Mouse (Mus musculus): ENCODE data around the gene Ceacam20. TPM values are rescaled to one million over a fixed set of nuclear protein-coding genes. Genes with fewer than 3 reads are reported as not detected.

Ceacam20 gene
- polyA plus RNA-seq, 1 experiment: 1.6 TPM

DNA sequence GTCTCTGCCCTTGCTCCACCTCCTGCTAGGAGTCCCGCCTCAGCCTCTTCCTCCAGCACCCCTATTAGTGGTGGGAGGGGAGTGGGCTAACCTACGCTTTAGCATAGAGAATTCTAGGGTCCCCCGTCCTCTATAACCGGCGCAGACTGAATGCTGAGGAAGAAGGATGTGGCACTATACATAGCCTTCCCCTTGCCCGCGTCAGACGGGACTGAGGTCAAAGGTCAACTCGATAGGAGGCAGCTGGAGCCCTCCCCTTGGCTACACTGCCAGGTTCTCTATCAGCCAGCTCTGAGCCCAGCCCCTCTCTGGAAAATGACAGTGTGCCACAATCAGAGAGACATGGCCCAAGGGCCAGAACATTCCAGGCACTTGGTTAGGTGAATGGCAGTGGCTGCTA, 14.6 kb upstream of the Ceacam20 start, which contains the start of gene Igsf23:
Gene Igsf23, minus strand, starts transcription at position 168 of the 400 bp plus-strand sequence.
- H3K4me3 ChIP-seq (ENCODE audit: control insufficient read depth, low read depth, low read length): no peak within 1 kb of the TSS
- H3K27me3 ChIP-seq (ENCODE audit: control insufficient read depth, insufficient read depth, low read length): no peaks in the 10 kb centered on the region
- peaks cover 10% of the 10 kb centered on the region for H3K4me1 ChIP-seq (ENCODE audit: control insufficient read depth, insufficient read depth, low read length)
- no peak within 1 kb of the TSS for H3K27ac ChIP-seq (ENCODE audit: control insufficient read depth, insufficient read depth, low read depth, low read length)
- no peaks in the 10 kb centered on the region for H3K36me3 ChIP-seq (ENCODE audit: control insufficient read depth, insufficient read depth, low read length)
- TF ChIP-seq CTCF (IDR thresholded peaks at IDR 0.05; ENCODE audit: control insufficient read depth, insufficient read depth, insufficient replicate concordance, low read depth, low read length) (no peak), POLR2A (IDR thresholded peaks at IDR 0.05; ENCODE audit: control insufficient read depth, low read depth, low read length) (no peak)

DNA sequence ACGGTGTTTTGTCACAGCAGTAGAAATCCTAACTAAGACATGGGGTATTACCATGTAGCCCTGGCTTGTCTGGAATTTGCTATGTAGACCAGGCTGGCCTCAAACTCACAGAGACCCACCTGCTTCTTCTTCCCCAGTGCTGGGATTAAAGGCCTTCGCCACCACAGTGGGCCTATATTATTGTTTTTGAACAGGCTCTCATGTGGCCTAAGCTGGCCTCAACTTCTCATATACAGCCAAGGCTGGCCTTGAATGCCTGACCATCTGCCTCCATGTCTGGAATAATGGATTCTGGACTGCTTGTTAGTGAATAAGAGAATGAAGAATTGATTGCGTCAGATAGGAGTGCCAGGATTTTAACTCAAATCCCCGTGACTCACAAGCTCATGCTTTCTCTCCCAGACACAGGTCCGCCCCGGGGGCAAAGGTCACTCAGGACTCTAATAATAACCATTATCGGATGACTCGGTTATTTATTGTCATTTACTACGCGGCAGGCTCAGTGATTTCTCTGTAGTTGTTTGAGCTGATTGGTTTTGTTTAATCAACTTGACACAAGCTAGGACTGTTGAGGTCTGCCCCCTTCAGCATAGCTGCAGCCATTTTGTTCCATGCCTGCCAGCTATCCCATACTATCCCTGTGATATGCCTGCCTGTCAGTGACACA, 12.8 kb upstream of the Ceacam20 start:
- H3K36me3 ChIP-seq (ENCODE audit: control insufficient read depth, insufficient read depth, low read length): no peaks in the 10 kb centered on the region

DNA sequence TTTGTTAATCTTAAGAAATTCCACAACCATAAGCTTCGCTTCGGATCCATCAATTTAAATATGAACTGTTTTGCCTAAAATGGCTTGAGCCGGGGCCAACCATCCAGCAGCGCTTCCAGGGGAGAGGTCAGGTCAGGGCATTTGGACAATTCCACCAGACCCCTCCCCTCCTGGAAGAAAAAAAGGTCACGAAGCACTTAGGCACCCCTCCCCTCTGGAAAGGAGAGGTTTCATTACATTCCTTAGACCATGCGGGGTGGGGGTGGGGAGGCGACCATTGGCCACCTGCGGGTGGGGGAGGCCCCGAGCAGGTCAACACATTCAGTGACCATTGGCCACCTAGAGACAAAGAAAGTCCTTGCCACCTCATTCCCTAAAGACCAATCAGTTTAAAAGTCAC, 12.2 kb upstream of the Ceacam20 start:
- no peak overlapping the region for H3K27ac ChIP-seq (ENCODE audit: control insufficient read depth, insufficient read depth, low read depth, low read length)
- TF ChIP-seq POLR2A (IDR thresholded peaks at IDR 0.05; ENCODE audit: control insufficient read depth, low read depth, low read length): no peak
- TF ChIP-seq CTCF (IDR thresholded peaks at IDR 0.05; ENCODE audit: control insufficient read depth, insufficient read depth, insufficient replicate concordance, low read depth, low read length): no peak
- H3K27me3 ChIP-seq (ENCODE audit: control insufficient read depth, insufficient read depth, low read length): no peaks in the 10 kb centered on the region
- H3K4me3 ChIP-seq (ENCODE audit: control insufficient read depth, low read depth, low read length): no peak overlapping the region
- H3K4me1 ChIP-seq (ENCODE audit: control insufficient read depth, insufficient read depth, low read length): peaks cover 10% of the 10 kb centered on the region
- no peaks in the 10 kb centered on the region for H3K36me3 ChIP-seq (ENCODE audit: control insufficient read depth, insufficient read depth, low read length)

More for the DNA sequence above, 12.8 kb upstream of the Ceacam20 start:
- Histone ChIP-seq H3K27ac (ENCODE audit: control insufficient read depth, insufficient read depth, low read depth, low read length) (no peak overlapping the region), H3K4me1 (ENCODE audit: control insufficient read depth, insufficient read depth, low read length) (peaks cover 10% of the 10 kb centered on the region), H3K4me3 (ENCODE audit: control insufficient read depth, low read depth, low read length) (no peak overlapping the region), H3K27me3 (ENCODE audit: control insufficient read depth, insufficient read depth, low read length) (no peaks in the 10 kb centered on the region)
- no peak for TF ChIP-seq POLR2A (IDR thresholded peaks at IDR 0.05; ENCODE audit: control insufficient read depth, low read depth, low read length)

DNA sequence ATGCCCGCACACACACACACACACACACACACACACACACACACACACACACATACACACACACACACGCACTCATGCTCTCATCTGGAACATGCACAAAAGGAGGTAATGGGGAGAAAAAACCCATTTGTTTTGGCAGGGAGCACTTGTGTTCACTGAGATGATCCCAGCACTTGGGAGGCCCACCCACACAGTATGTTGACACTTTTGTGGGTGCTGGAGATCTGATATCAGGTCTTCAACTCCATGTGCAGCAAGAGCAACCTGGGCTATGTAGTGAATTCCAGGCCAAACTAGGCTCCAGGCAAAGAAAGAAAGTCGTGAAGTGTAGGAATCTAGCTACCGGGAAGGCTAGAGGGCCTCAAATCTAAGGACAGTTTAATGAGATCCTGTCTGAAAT, 9.4 kb upstream of the Ceacam20 start:
- no peak for TF ChIP-seq POLR2A (IDR thresholded peaks at IDR 0.05; ENCODE audit: control insufficient read depth, low read depth, low read length)
- no peak for TF ChIP-seq CTCF (IDR thresholded peaks at IDR 0.05; ENCODE audit: control insufficient read depth, insufficient read depth, insufficient replicate concordance, low read depth, low read length)
- no peak overlapping the region for H3K4me3 ChIP-seq (ENCODE audit: control insufficient read depth, low read depth, low read length)
- H3K4me1 ChIP-seq (ENCODE audit: control insufficient read depth, insufficient read depth, low read length): no peaks in the 10 kb centered on the region
- no peak overlapping the region for H3K27ac ChIP-seq (ENCODE audit: control insufficient read depth, insufficient read depth, low read depth, low read length)
- no peaks in the 10 kb centered on the region for H3K27me3 ChIP-seq (ENCODE audit: control insufficient read depth, insufficient read depth, low read length)
- H3K36me3 ChIP-seq (ENCODE audit: control insufficient read depth, insufficient read depth, low read length): no peaks in the 10 kb centered on the region

DNA sequence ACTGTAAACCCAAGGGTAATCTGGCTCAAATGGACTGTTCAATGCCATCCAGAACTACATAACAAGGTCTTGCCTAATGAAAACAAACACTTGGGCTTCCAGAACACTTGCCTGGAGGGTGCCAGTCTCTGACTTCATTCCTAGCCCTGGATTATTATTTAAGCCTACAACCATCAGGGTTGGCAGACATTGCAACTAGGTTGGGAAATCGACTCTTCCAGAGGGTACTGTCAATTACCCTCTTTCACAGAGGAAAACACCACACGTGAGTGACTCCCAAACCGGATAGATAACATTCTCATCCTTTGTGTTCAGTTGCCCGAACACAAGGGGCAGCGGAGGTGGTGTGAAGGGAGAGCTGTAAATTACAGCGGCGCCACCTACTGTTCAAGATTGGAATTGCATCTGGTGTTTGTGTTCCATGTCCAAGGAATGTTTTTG, 8.9 kb upstream of the Ceacam20 start:
- Histone ChIP-seq H3K36me3 (ENCODE audit: control insufficient read depth, insufficient read depth, low read length) (no peaks in the 10 kb centered on the region), H3K4me1 (ENCODE audit: control insufficient read depth, insufficient read depth, low read length) (no peaks in the 10 kb centered on the region), H3K27me3 (ENCODE audit: control insufficient read depth, insufficient read depth, low read length) (no peaks in the 10 kb centered on the region), H3K4me3 (ENCODE audit: control insufficient read depth, low read depth, low read length) (no peak overlapping the region), H3K27ac (ENCODE audit: control insufficient read depth, insufficient read depth, low read depth, low read length) (no peak overlapping the region)
- TF ChIP-seq CTCF (IDR thresholded peaks at IDR 0.05; ENCODE audit: control insufficient read depth, insufficient read depth, insufficient replicate concordance, low read depth, low read length) (peak; percentile 86; the same call in 1 of the 2 replicates), POLR2A (IDR thresholded peaks at IDR 0.05; ENCODE audit: control insufficient read depth, low read depth, low read length) (no peak)

DNA sequence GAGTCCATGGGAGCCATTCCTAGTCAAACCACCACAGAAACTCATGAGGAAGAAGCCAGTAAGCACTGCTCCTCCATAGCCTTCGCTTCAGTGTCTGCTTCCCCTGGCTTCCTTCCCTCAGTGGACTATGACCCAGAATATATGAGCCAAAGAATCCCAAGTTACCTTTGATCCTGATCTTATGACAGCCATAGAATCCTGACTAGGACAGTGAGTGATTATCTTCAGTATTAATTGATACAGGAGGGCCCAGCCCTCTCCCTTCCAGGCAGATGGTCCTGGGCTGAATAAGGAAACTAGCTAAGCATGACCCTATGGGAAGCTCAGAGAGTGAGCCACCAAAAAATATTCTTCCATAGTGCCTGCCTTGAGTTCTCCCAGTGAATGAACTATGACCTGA, 2.8 kb upstream of the Ceacam20 start:
- no peaks in the 10 kb centered on the region for H3K27me3 ChIP-seq (ENCODE audit: control insufficient read depth, insufficient read depth, low read length)
- TF ChIP-seq POLR2A (IDR thresholded peaks at IDR 0.05; ENCODE audit: control insufficient read depth, low read depth, low read length) (no peak), CTCF (IDR thresholded peaks at IDR 0.05; ENCODE audit: control insufficient read depth, insufficient read depth, insufficient replicate concordance, low read depth, low read length) (no peak)

DNA sequence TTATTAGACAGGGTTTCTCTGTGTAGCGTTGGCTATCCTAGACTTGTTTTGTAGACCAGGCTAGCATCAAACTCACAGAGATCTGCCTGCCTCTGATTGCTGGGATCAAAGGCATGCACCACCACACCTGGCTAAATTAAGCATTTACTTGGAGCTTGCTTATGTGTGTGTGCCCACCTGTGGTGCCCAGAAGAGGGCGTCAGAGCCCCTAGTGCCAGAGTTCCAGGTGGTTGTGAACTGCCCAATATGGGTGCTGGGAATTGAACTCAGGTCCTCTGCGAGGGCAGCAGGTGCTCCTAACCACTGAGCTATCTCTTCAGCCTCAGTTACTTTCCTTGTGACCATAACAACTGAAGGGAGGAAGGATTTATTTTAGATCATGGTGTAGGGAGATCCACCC, 3.9 kb downstream of the Ceacam20 start:
- TF ChIP-seq CTCF (IDR thresholded peaks at IDR 0.05; ENCODE audit: control insufficient read depth, insufficient read depth, insufficient replicate concordance, low read depth, low read length) (no peak), POLR2A (IDR thresholded peaks at IDR 0.05; ENCODE audit: control insufficient read depth, low read depth, low read length) (no peak)
- Histone ChIP-seq H3K27me3 (ENCODE audit: control insufficient read depth, insufficient read depth, low read length) (no peaks in the 10 kb centered on the region), H3K27ac (ENCODE audit: control insufficient read depth, insufficient read depth, low read depth, low read length) (no peak overlapping the region), H3K36me3 (ENCODE audit: control insufficient read depth, insufficient read depth, low read length) (no peaks in the 10 kb centered on the region), H3K4me1 (ENCODE audit: control insufficient read depth, insufficient read depth, low read length) (no peaks in the 10 kb centered on the region), H3K4me3 (ENCODE audit: control insufficient read depth, low read depth, low read length) (no peak overlapping the region)

More for the DNA sequence above, 2.8 kb upstream of the Ceacam20 start:
- Histone ChIP-seq H3K27ac (ENCODE audit: control insufficient read depth, insufficient read depth, low read depth, low read length) (no peak overlapping the region), H3K4me1 (ENCODE audit: control insufficient read depth, insufficient read depth, low read length) (peaks cover 3% of the 10 kb centered on the region), H3K36me3 (ENCODE audit: control insufficient read depth, insufficient read depth, low read length) (no peaks in the 10 kb centered on the region), H3K4me3 (ENCODE audit: control insufficient read depth, low read depth, low read length) (no peak overlapping the region)

All from testis, adult 2 months (tissue).